Mouse (Mus musculus) neural tube, embryonic 14.5 days (tissue): ENCODE results near the gene Klf16. TPM values are rescaled to one million over a fixed set of nuclear protein-coding genes. Genes with fewer than 3 reads are reported as not detected.

Experiments
- ATAC-seq: fragments of 200-750 bp; cut with Nextera tagmentation; 2 replicates; pipeline ENCODE4 v1.8.0; 2017; ENCODE audit warnings: low read depth, mild to moderate bottlenecking, moderate TSS enrichment, moderate library complexity
- H3K27ac ChIP-seq: fragments of 300-500 bp; sonication (generic); 2 replicates; pipeline ENCODE4 v1.5.1; 2014; ENCODE audit warnings: low read depth, mild to moderate bottlenecking, control low read depth, low read length, moderate library complexity, mixed read lengths
- H3K27me3 ChIP-seq: fragments of 300-500 bp; sonication (generic); 2 replicates; pipeline ENCODE4 v1.6.1; 2014; ENCODE audit warnings: low read length; ENCODE audit not compliant: control insufficient read depth, insufficient read depth
- H3K36me3 ChIP-seq: fragments of 300-500 bp; sonication (generic); 2 replicates; pipeline ENCODE4 v1.6.1; 2014; ENCODE audit warnings: low read length, mixed read lengths; ENCODE audit not compliant: control insufficient read depth, insufficient read depth
- H3K4me1 ChIP-seq: fragments of 300-500 bp; sonication (generic); 2 replicates; pipeline ENCODE4 v1.6.1; 2014; ENCODE audit warnings: low read length; ENCODE audit not compliant: control insufficient read depth, insufficient read depth
- H3K4me2 ChIP-seq: fragments of 300-500 bp; sonication (generic); 2 replicates; pipeline ENCODE4 v1.6.1; 2014; ENCODE audit warnings: mild to moderate bottlenecking, low read depth, low read length, control low read depth
- H3K4me3 ChIP-seq: fragments of 300-500 bp; sonication (generic); 2 replicates; pipeline ENCODE4 v1.5.1; 2014; ENCODE audit warnings: low read depth, low read length, control low read depth, mixed read lengths
- H3K9ac ChIP-seq: fragments of 300-500 bp; sonication (generic); replicated peaks from 2 replicates; pipeline ENCODE4 v1.6.1; 2014; ENCODE audit warnings: low read depth, mild to moderate bottlenecking, control low read depth, low read length, mixed read lengths
- H3K9me3 ChIP-seq: fragments of 300-500 bp; sonication (generic); 2 replicates; pipeline ENCODE4 v1.6.1; 2016; ENCODE audit warnings: low read length; ENCODE audit not compliant: control insufficient read depth
- WGBS: fragments of 180-500 bp; shearing (Covaris S2); extraction: QIAGEN DNeasy Blood & Tissue Kit; methylation state at CpG from one replicate; pipeline ENCODE4 v1.1.7; 2014; 5-methylcytosine and 5-hydroxymethylcytosine counted together
- polyA plus RNA-seq: library from polyadenylated mRNA; unstranded; fragments of >200 nt; fragmentation: Nextera tagmentation; extraction: Ambion mirVana; gene quantifications from 2 replicates; pipeline ENCODE4 v1.2.1, GENCODE M21; 2014

Klf16 gene
- polyA plus RNA-seq, 1 experiment from 2014 or later, result 4.8 TPM

DNA sequence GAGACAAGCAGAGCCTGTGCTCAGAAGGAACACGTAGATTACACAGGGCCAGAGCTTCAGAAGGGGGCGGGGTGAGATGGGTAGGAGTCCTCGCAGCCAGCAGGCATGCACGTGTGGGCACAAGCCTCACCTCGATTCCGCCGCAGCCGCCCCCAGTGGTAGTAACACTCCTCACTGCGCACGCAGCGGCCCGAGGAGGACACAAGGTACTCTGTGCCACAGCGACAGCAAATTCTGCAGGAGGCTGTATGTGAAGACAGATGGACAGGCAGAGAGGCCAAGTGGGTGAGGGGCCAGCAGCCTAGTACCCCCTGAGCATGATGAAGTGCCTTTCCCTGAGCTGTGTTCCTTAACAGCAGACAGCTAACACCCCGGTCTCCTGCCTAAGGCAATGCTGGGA, 33.2 kb downstream of the Klf16 start:
- WGBS, result 92% methylated on average over 14 of the region's 14 CpGs
- ATAC-seq, result no peak
- H3K4me3 ChIP-seq, result no peak overlapping the region
- H3K36me3 ChIP-seq, result peaks cover 60% of the 10 kb centered on the region
- no peak overlapping the region for H3K27ac ChIP-seq
- H3K9ac ChIP-seq, result no peak overlapping the region
- no peaks in the 10 kb centered on the region for H3K9me3 ChIP-seq
- H3K4me2 ChIP-seq, result no peak overlapping the region
- H3K4me1 ChIP-seq, result no peaks in the 10 kb centered on the region
- H3K27me3 ChIP-seq, result 0 out of 2 replicates have a peak, but pooled peaks cover 1% of the 10 kb centered on the region

DNA sequence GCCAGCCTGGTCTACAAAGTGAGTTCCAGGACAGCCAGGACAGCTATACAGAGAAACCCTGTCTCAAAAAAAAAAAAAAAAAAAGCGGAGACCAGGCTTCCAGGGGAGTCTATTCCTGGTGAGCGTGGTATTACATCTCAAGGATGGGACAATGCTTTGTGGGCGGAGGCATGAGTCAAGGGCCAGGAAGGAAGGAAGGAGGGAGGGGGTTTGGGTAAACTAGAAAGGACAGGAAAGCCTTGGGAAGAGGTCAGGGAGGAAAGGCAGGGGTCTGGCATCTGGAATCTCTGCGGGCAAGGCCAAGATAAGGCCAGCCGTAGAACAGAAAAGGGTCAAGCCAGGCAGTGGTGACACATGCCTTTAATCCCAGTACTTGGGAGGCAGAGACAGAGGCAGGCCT, 37.6 kb downstream of the Klf16 start:
- Histone ChIP-seq H3K9ac (no peak overlapping the region), H3K4me3 (no peak overlapping the region), H3K36me3 (peaks cover 31% of the 10 kb centered on the region), H3K27ac (no peak overlapping the region), H3K9me3 (no peaks in the 10 kb centered on the region), H3K27me3 (peaks cover 12% of the 10 kb centered on the region), H3K4me1 (no peaks in the 10 kb centered on the region), H3K4me2 (no peak overlapping the region)
- ATAC-seq, result no peak
- 44% methylated on average over 5 of the region's 5 CpGs for WGBS

DNA sequence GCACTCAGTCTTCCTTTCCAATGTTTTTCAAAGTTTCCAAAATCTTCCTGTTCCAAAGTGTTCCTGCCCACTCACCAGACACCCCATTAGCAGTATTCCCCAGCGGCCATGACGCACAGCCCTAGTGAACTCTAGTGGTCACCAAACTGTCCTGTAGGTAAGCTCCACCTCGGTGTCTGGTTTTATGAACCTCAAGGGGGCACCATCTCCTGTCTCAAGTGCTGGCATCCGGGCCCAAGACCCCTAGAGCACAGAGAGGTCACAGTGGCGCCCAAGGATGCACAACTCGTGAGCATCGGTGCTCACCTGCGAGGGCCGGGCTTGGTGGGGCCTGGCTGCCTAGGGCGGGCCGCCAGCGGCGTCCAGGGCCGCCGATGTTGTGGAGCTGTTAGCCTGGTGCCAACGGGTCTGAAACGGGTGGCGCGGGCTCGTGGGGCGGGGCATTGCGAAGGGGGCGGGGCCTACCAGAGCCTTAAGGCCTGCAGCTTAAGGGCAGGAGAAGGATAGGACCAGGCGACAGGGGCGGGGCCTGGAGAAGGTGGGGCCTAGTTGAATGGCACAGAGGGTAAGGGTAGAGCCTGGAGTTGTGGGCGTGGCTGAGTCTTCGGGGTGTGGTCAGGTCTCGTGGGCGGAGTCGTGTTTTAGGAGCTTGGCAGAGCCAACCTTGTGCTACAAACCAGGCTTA, 38.3 kb downstream of the Klf16 start, which contains the start of gene Atp8b3:
TSS of gene Atp8b3 (minus strand) at position 415 of the 685 bp plus-strand sequence.
- peak; percentile 66; the same call in 1 of the 2 replicates for ATAC-seq
- H3K4me3 ChIP-seq, result no peak within 1 kb of the TSS
- no peak within 1 kb of the TSS for H3K27ac ChIP-seq
- H3K4me2 ChIP-seq, result peak within 1 kb of the TSS; percentile 14; the same call in 1 of the 2 replicates
- no peak within 1 kb of the TSS for H3K9ac ChIP-seq
- peaks cover 12% of the 10 kb centered on the region for H3K27me3 ChIP-seq
- peaks cover 25% of the 10 kb centered on the region for H3K36me3 ChIP-seq
- WGBS, result 1% methylated on average over 30 of the region's 30 CpGs
- no peaks in the 10 kb centered on the region for H3K4me1 ChIP-seq
- no peaks in the 10 kb centered on the region for H3K9me3 ChIP-seq

DNA sequence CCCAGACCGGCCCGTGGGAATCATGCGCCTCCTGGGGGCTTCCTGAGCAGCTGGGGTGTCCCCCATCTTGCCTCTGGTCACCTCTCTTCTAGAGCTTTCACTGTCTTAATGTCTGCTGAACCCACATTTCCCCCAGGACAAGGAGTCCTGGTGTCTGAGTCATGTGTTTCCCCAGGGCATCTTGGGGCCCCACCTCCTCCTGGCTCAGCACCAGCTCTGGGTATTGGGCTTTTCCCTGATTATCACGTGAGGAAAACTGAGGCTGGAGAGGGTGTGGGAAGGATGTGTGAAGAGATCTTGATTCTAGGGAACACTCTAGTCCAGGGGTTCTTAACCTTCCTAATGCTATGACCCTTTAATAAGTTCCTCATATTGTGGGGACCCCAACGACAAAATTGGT, 38.9 kb downstream of the Klf16 start:
- 60% methylated on average over 5 of the region's 5 CpGs for WGBS
- Histone ChIP-seq H3K4me2 (no peak overlapping the region), H3K36me3 (peaks cover 18% of the 10 kb centered on the region), H3K4me1 (no peaks in the 10 kb centered on the region), H3K9me3 (no peaks in the 10 kb centered on the region), H3K9ac (no peak overlapping the region), H3K4me3 (no peak overlapping the region), H3K27me3 (peaks cover 12% of the 10 kb centered on the region), H3K27ac (no peak overlapping the region)
- ATAC-seq, result no peak

DNA sequence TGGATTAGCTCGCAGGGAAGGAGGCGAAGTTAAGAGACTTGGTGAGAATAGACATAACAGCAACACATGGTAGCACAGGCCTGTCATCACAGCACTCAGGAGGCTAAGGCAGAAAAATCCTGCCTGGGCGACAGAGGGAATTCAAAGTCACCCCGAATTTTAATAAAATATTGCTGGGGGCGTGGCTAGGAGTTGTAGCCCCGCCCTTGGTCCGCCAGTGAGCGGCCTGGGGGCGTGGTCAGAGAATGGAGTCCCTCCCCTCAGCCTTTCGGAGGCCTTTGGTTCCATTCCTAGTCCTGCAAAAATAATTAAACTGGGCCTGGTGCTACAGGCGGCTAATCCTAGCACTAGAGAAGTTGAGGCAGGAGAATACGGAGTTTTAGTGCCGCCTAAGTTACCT, 41.4 kb downstream of the Klf16 start:
- no peak overlapping the region for H3K4me3 ChIP-seq
- no peak overlapping the region for H3K4me2 ChIP-seq
- 9% methylated on average over 13 of the region's 13 CpGs for WGBS

DNA sequence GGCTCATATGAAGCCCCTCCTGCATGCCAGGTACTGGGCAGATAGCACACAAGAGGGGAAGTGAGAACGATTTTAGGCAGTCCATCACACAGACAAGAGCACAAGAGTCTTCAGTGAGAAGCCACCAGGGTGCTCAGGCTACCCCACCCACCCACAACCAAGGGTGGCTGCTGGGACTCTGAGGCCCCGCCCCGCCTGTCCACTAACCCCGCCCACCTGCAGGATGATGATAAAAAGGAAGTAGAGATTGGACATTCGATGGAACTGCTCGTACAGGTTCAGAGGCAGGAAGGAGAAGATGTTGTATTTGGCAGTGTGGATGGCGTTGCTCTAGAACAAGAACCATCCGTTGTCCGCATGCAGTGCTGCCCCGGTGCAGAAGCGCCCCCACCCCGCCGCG, 42.0 kb downstream of the Klf16 start:
- H3K27me3 ChIP-seq, result peaks cover 12% of the 10 kb centered on the region
- ATAC-seq, result no peak
- no peak overlapping the region for H3K27ac ChIP-seq
- no peak overlapping the region for H3K4me3 ChIP-seq
- H3K9ac ChIP-seq, result no peak overlapping the region
- H3K4me1 ChIP-seq, result no peaks in the 10 kb centered on the region
- no peaks in the 10 kb centered on the region for H3K9me3 ChIP-seq
- no peak overlapping the region for H3K4me2 ChIP-seq
- 12% methylated on average over 14 of the region's 14 CpGs for WGBS
- no peaks in the 10 kb centered on the region for H3K36me3 ChIP-seq

More for the DNA sequence above, 41.4 kb downstream of the Klf16 start:
- ATAC-seq, result no peak
- no peak overlapping the region for H3K27ac ChIP-seq
- H3K4me1 ChIP-seq, result no peaks in the 10 kb centered on the region
- no peak overlapping the region for H3K9ac ChIP-seq
- peaks cover 12% of the 10 kb centered on the region for H3K27me3 ChIP-seq
- no peaks in the 10 kb centered on the region for H3K9me3 ChIP-seq
- no peaks in the 10 kb centered on the region for H3K36me3 ChIP-seq

DNA sequence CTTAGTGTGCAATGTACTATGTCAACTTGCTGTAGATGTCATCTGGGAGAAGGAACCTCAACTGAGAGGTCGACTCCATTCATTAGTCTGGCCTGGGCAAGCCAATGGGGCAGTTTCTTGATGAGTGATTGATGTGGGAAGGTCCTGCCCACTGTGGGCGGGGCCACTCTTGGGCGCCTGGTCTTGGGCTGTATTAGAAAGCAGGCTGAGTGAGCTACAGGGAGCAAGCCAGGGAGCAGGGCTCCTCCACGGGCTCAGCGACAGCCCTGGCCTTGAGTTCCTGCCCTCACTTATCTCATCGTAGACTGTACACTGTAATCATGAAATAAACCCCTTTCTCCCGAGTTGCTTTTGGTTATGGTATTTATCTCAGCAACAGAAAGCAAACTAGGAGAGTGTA, 43.4 kb downstream of the Klf16 start:
- Histone ChIP-seq H3K36me3 (no peaks in the 10 kb centered on the region), H3K4me3 (no peak overlapping the region), H3K27ac (no peak overlapping the region), H3K4me2 (no peak overlapping the region), H3K27me3 (peaks cover 9% of the 10 kb centered on the region), H3K9me3 (no peaks in the 10 kb centered on the region), H3K9ac (no peak overlapping the region), H3K4me1 (no peaks in the 10 kb centered on the region)
- no peak; the same call in 1 of the 2 replicates for ATAC-seq
- WGBS, result 19% methylated on average over 7 of the region's 7 CpGs

DNA sequence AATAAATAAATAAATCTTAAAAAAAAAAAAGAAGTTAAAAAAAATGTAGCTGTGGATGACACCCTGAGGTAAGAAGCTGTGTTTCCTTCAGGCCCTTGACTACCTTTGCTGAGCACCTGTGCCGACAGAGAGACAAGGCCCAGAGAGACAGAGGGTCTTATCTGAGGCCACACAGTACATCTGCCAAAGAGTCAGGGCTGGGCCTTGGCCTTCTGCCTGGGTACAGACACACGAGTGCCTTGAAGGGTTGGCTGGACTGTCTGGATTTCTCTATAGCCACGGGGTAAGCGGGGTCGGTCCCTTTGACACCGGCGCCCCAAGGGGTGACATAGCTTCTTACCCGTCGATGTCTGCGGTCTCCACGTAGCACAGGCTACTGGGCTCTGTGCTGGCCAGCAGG, 44.3 kb downstream of the Klf16 start:
- Histone ChIP-seq H3K9me3 (no peaks in the 10 kb centered on the region), H3K9ac (no peak overlapping the region), H3K27ac (no peak overlapping the region), H3K4me2 (no peak overlapping the region), H3K36me3 (no peaks in the 10 kb centered on the region), H3K4me1 (no peaks in the 10 kb centered on the region), H3K27me3 (peaks cover 5% of the 10 kb centered on the region), H3K4me3 (no peak overlapping the region)
- no peak for ATAC-seq
- 92% methylated on average over 11 of the region's 11 CpGs for WGBS

DNA sequence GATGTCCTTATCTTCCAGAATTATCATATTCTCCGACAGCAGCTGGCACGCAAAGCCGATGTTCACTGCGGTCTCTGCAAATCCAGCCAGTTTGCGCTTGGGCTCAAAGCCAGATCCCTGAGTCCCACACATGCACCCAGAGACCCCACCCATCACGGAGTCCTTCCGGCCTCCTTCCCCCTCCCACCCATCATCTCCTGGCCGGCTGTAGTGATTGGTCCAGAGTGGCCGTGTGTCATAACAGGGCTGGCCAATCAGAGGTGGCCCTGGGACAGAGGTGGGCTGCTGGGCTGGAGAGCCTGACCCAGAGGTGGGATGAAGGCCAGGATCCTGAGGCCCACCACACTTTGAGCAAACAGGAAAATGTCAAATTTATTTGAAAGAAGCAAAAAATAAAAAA, 50.9 kb downstream of the Klf16 start:
- Histone ChIP-seq H3K4me2 (no peak overlapping the region; the same call in 1 of the 2 replicates), H3K9me3 (no peaks in the 10 kb centered on the region), H3K9ac (no peak overlapping the region), H3K27ac (no peak overlapping the region), H3K27me3 (no peaks in the 10 kb centered on the region), H3K4me3 (no peak overlapping the region), H3K4me1 (no peaks in the 10 kb centered on the region), H3K36me3 (no peaks in the 10 kb centered on the region)
- 20% methylated on average over 9 of the region's 9 CpGs for WGBS
- peak; percentile 82 for ATAC-seq
